Mouse (Mus musculus) brain, embryonic 14.5 days (tissue): Measurements from ENCODE around the gene Myod1.

Experiments
- CTCF ChIP-seq: fragments of 200-500 bp; IDR thresholded peaks from 2 replicates; pipeline ENCODE4 v1.5.1; 2012; ENCODE audit warnings: inconsistent platforms, mild to moderate bottlenecking, moderate library complexity, borderline replicate concordance; ENCODE audit not compliant: insufficient read depth, insufficient read length; ENCODE audit errors: extremely low read depth
- POLR2A ChIP-seq: fragments of 200-500 bp; IDR thresholded peaks from 2 replicates; pipeline ENCODE4 v1.6.1; 2012; ENCODE audit warnings: mild to moderate bottlenecking, inconsistent platforms, borderline replicate concordance; ENCODE audit not compliant: poor library complexity, insufficient read depth, insufficient read length, severe bottlenecking; ENCODE audit errors: extremely low read depth

- TF ChIP-seq CTCF (no peak), POLR2A (no peak)
Observed at GRCm38 (mm10) chr7:46394933-46395332, 18.7 kb downstream of the Myod1 start.
